Mouse (Mus musculus) lung, postnatal 14 days (tissue): Measurements from ENCODE around the gene 1810037I17Rik.

Experiments
- DNase-seq: peaks from one replicate; pipeline ENCODE4 v3.0.0; 2021

1810037I17Rik gene

DNA sequence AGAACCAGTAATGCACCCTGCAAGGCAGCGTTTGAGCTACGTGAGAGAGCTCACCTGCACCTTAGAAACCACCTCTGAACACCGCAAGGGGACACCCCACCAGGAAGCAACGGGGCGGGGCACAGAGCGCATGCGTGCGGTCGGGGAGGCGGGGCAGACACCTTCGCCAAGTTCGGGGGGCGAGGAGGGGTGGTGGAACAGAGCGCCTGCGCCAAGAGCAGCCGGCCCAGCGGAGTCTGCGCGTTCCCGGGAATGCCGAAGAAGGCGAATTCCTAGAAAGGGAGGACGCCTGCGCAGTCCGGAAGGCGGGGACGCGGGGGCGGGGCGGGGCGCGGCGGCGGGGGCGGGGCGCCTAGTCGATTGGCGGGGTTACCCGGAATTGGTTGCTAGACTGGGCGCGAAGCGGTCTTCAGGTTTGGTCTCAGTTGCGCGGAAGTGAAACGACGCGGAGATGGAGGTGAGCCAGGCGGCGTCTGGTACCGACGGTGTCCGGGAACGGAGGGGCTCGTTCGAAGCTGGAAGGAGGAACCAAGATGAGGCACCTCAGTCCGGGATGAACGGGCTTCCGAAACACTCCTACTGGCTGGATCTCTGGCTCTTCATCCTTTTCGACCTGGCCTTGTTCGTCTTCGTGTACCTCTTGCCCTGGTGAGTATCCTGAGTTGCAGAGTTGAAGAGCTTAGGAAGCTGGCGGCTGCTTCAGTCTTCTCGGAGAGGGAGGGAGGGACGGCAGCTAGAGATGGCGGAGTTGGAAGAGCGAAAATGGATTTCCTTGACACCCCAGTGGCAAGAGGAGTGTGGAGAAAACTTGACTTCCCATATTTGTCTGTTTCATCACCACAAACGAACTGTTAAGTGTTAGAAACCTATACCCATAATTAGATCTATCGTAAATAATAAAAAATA lies at the start of gene 1810037I17Rik:
1810037I17Rik (plus strand) TSS at position 195 of the 906 bp plus-strand sequence.
- peak; percentile 98 for DNase-seq

DNA sequence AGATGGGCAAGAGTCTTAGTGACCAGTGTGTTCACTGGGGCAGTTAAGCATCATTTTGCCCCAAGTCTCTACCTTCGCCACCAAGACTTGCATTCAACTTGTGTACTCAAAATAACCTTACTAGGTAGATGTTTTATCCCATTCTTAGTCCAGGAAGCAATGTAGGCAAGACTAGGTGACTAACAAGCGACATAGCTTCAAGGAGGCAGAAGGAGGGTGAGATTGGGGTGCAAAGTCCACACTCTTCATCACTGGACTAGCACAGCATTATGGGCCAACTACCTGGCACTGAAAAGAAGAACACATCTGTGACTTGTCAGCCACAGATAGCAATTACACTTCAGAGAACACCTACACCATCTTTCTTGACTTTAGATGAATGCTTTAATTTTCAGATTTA lies 47.1 kb upstream of the 1810037I17Rik start:
- no peak for DNase-seq

DNA sequence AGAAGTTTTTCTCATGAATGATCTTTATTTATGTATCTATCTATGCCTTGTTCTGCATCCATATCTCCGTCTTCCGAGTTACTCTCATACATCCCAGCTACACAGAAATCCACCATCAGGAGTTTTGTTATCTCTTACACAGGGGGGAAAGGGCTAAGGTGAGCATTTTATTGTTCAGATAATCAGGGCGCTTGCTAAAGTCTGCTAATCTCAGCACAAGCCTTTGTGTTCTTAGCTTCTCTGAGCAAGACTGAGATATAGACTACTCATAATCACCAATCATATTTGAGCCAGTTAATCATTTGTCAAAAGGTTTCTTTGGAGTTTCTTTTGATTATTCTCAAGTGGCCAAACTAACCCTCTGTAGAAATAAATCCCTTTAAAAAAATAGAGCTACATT lies 46.5 kb upstream of the 1810037I17Rik start:
- no peak for DNase-seq

DNA sequence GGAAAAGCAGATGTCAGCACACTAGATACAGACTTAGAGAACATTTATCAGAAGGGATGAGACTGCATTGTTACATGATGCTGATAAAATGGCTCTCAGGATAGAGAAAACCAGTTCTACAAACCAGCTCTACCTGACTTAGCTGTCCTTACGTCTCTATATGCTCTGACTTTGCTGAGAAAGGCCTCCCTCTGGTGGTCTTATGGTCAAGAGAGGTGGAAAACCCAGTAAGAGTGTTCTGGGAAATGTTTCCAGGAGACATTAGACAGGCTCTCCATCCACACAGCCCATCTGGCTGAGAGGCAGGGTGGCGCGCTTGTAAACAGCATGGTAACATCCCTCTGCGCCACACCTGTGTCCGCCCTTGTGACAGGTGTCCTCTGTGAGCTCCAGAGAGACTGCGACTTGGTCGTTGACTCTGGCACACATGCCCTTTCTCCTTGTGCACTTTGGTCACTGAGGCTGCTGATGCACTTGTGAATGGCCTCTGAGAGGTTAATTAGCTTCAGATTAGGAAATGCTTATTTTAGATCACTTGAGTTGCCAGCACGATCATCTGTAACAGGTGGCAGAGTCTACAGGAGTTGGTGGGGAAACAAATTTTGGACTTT lies 45.2 kb upstream of the 1810037I17Rik start:
- DNase-seq, result no peak

DNA sequence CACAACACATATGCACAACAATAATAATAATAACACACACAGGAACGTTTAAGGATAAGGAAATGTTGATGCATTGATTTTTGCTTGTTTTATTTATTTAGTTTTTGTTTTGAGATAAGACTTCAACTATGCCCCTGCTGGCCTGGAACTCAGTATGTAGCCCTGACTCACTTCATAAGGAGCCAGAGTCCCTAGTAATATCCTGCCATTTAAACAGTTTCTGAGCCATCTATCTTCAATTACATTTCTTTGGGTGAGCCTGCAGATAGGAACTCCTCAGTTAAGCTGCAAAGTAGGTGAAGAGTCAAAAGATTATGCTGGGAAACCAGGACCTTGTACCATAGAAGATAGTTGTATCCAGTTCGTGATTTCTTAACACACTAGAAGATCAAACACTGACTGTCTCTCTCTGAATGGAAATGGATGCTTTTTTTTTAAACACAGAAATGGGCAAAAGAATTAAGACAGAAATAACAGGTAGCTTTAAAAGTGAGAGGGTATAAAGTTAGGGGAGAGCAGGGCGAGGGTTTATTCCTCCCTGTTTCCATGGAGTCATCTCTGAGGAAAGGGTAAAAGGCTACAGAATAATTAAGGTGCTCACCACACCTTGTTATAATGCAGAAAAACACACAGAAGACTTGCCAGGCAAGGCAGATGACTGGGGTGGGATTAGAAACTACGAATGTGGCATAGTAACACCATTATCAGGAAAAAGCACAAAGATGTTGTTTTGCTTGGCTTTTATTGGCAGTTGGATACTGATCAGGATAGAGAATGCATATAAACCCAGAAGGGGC lies 36.3 kb upstream of the 1810037I17Rik start:
- DNase-seq, result no peak

DNA sequence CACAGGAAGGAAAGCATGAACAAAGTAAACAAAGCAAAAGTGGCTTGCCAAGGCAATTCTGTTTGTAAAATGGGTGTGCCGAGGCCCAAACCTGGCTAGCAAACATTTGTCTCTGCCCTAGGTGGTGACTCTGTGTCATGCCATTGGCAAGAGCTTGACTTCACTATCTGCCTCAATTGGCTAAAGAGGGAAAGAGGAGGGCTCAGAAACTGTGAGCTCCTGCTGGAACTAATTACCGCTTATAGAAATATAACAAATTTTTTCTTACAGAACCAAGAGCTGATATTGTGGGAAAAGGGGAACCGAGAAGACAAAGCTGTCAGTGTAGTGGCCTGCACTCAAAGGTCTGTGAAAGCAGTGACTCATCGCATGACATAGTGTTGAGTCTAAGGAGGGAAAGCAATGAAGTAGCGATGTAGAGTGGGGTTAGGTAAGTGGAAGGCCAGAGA lies 35.6 kb upstream of the 1810037I17Rik start:
- DNase-seq, result no peak

DNA sequence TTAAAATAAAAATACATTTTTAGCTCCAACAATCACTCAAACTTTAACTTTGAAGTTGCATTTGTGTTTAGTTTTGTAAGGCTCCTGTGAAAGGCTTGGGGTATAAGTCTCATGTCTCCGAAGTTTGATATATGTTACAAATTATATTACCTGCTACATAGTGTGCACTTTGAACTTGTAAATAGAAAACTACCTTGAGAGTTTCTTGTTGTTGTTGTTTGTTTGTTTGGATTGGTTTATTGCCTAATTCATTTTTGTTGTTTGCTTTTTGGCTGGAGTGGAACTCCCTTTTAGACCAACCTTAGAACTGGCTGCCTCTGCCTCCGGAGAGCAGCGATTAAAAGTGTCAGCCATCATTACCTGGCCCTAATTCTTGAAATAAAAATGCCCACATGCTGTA lies 29.2 kb upstream of the 1810037I17Rik start, which contains the start of gene Fabp2:
Fabp2 (plus strand) TSS at position 301 of the 400 bp plus-strand sequence.
- no peak for DNase-seq

DNA sequence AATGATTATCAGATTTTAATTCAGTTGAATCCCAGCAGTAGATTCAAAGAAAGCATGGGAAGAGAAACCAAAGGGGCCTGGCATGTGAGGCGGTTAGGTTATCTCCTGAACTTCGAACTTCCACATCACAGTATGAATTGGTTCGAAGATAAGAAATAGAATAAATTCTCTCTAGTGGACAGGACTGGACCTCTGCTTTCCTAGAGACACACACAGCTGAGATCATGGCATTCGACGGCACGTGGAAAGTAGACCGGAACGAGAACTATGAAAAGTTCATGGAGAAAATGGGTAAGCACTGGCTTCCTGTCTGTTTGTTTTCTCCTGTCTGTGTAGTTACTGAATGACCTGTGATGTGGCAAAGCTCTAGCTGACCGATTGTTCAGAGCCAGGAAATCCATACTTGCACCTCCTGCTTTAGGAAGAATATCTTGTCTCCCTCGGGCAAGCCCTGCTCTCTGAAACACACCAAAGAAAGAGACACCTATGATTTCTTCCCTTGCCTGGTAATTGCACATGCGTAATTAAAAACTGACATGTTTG lies 28.7 kb upstream of the 1810037I17Rik start:
- DNase-seq, result no peak

DNA sequence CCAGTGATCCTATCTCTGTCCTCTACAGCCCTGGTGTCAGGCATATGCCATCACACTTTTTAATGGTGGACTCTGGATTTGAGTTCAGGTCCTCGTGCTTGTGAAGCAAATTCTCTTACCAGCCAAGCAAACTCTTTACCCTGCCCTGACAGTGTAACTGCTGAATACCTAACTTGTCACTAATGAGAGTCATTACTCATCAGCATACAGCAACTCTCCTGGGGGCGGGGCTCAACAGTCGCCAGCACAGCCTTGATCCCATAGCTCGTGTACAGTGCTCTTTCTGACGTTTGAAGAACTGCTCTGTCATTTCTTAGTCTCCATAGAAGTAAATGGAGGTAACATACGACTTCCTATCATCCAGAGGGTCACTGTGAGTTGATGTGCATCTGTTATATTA lies 25.7 kb upstream of the 1810037I17Rik start:
- DNase-seq, result no peak

DNA sequence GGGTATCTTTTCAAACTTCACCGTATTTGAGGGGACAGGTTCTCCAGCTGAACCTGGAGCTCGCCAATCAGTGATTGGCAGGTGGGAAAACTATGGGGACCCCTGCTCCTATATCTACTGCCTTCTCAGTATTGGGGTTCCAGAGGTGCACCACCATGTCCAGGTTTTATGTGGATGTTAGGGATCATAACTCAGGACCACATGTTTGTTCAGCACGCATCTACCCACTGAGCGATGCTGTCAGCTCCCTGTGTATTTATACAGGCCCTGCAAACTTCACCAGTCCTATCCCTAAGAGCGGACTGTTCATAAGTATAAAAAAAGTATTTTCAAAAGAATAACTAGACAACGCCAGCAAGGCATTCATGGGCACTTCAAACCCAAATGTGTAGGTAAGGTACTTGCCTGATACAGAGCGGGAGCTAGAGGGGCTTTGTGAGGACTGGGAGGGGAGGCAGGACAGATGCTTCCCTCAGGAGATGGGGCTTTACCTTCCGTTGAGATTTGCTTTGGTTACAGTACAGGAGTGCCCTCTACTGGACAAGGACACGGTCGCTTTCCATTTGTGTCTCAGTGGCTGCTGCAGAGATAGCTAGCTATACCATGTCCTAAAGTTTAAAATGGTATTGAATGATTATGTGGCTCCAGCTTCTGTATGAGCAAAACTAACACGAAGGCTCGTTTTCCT lies 20.1 kb upstream of the 1810037I17Rik start:
- peak; percentile 52 for DNase-seq

DNA sequence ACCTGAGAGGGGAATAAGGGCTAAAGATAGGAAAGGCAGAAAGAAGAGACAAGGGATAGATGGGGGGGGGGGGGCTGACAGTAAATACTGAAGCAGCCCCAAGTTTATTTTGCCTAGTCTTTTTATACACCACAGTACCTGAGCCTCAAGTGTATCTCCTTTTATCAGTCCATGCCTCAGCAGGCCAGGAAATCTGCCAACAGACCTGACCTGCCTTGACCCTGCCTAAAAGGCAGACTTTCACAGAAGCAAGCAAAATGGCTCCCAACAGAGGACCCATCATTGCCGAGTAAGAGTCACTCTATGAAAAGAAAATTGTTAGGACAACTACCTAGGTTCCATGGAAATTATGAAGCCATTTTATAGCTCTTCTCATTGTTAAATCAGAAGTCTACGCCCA lies 16.2 kb upstream of the 1810037I17Rik start:
- no peak for DNase-seq

DNA sequence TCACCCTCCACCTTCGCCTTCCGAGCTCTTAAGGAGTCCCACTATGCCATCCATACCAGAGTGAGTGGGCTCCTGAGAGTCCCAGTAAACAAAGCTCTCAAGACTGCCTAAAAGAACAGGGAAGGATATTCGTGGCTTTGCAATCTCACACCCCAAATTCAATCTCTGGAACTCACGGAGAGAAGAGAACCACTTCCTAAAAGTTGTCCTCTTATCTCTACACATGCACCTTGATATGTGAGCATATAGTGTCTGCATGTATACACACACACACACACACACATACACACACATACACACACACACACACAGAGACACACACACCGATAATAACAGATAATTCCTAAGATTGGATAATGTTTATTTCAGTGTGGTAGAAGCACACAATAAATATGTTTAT lies 8.5 kb upstream of the 1810037I17Rik start:
- DNase-seq, result no peak

DNA sequence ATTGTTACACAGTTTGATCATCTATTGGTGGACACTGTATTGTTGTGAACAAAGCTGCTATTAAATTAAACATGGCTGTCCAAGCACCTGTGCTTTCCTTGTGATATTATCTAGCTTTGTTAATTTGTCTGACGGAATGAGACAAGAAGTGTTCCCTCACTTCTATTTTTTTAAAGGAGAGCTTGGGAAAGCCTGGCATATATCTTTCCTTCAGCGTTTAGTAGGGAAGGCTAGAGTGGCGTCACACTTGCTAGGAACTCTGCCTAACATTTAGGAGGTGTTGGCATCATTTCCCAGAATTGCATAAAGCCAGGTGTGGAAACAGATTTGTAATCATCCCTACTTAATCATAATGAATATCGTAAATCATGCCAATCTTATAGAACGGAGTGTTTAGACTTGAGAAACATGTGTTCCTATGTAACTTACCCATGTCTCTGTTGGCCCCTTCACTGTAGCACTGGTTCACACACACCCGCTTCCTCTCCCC lies 7.8 kb upstream of the 1810037I17Rik start:
- no peak for DNase-seq

DNA sequence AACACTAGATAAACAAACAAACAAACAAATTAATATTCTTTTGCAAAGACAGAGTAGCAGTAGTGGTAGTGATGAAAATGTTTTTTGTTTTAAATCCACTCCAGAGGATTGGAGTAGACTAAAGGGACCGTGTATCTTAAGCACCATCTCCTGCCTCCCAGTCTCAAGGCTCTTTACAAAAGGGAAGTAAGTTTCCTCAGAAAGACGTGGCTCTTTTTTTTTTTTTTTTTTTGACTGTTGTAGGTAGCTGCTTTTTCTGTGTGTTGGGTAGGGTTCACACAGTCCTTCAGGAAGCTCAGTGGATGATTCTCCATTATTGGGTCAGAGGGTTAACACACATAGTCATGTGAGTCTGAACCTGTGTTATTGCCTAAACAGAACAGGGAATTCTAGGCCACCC lies 5.3 kb upstream of the 1810037I17Rik start:
- no peak for DNase-seq

DNA sequence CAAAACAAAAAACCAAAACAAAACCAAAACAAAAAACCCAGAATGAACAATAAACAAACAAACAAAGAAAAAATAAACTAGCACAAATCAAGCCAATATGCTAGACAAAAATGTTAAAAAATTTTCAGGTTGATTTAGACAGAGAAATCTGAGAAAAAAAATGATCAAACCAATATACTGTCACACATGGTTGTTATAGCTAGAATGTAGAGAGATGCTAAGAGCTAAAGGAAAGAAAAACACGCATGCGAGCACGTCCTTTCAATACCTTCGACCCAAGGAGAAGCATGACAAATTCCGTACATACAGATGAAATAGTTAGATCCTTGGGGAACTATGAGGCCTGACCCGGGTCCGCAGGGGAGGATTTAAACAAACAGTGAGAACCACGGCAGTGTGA lies 4.7 kb upstream of the 1810037I17Rik start, which contains the start of gene Gm10959:
Gm10959 (minus strand) TSS at position 101 of the 400 bp plus-strand sequence.
- DNase-seq, result no peak

DNA sequence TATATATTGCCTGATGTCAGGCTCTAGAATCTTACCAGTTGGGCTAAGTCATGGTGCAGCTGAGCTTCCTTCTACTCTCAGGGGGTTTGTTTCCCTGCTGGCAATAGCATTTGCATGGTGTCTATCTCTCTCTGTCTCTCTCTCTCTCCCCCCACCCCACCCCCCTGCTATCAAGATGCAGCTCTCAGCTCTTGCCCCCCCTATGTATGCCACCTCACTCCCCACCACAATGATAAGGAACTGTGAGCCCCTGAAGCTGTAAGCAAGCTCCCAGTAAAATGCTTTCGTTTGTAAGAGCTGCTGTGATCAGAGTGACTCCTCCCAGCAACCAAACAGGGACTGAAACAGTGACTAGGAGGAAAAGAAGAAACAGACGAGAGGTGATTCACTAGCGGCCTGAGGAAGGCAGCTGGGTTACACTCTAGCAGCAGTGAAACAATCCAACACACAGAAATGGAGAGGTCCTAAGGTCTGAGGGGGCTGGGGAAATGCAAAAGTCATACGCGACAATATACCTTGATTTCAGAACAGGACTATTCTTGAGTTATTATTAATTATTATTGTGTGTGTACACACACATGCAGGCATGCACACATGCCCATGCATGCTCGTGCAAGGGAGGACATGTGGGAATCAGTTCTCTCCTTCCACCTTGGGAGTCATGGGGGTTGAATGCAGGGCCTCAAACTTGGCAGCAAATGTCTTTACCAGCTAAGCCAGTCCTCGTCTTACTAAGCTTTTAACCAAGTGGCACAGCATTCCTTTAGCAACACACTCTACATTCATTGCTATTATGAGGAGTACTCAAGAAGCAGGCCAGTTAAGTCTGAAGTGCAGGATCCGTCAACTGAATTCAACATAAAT lies 3.2 kb upstream of the 1810037I17Rik start:
- no peak for DNase-seq

DNA sequence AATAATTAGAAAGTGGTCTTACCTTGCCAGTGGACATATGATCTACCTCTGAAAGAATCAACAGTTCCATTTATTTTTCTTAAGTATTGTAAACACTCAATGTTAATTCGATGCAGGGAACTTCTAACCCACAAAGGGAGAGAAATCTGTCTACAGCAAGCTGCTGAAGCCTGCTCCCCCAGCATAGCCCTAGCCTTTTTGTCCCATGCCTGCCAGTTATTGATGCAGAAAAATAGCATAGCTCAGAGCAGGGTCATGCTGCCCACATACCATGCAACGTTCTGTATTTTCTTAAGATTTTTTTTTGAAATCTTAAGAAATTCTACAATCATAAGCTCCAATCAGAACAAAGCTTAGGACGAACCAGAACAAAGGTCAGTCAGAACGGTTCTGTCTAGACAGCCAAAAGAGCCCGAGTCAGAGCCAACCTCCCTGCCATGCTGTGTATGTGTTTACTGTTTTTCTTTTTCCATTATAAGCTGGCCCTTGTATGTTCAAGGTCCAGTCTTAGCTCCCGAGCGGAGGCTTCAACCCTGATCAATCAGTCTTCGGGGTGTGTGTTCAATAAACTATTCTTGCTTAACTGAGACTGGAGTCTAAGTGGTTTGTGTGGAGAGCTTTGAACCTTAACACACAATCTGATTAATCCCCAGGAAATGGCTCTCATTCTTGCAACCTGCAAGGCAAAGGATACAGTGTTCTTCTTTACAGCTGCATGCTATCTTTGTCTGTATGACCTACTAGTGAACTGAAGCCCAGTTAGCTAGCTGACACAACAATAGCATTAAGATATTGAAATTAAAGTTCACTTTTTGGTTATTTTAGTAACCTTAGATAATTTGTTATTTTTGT lies 2.1 kb upstream of the 1810037I17Rik start:
- DNase-seq, result no peak

DNA sequence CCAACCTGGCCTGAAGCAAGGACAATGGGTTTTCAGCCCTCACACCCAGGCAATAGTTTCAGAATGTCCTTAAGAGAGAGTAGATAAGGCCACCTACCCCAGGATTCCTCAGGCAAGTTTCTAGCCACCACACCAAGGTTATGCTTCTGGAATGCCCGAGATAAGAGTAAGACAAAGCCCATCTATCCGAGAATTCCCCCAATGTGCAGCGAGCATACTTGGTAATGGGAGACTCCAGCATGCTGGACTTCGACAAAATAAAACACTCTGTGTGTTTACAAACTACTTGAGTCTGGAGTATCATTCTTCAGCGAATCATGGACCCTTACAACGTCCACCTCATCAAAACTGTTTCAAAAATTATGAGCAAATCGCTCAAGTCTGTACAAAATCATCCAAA lies 856 bp upstream of the 1810037I17Rik start:
- DNase-seq, result no peak

DNA sequence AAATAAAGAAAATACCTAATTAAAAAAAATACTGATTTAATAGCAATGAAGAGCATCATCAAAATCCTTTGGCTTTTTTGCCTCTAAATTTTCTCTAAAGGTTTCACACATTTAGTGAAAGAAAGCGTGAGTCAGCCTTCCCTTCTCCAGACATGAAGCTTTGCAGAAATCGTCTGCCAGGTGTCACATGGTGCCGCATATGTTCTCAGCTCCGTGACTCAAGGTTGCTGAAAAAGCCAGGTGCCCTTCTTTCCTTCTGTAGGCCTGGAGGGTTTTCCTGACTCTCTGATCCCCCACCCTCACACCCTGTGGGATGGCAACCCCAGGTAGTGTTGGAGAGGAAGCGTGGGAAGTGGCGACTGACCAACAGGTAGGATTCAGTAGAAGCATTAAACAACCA lies 5.7 kb downstream of the 1810037I17Rik start:
- DNase-seq, result no peak

DNA sequence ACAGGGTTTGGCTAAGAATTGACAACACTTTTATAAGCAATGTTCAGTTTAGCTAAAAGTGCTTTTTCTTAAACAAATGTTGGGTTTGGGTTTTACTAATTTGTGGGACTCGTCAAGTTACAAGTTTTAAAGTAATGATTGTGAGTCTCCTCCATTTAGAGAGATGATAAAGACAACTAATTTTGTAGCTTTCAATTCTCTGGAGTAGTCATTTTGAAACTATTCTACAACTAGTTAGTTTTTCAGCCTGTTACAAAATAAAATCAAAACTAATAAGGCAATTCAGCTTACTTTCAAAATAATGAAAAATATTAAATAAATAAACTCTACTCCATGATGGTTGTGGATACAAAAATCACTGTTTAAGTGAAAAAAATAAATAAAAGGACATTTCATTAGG lies 8.5 kb downstream of the 1810037I17Rik start:
- DNase-seq, result no peak
